Mouse (Mus musculus): ENCODE measurements around the gene Ubqln1.

DNA sequence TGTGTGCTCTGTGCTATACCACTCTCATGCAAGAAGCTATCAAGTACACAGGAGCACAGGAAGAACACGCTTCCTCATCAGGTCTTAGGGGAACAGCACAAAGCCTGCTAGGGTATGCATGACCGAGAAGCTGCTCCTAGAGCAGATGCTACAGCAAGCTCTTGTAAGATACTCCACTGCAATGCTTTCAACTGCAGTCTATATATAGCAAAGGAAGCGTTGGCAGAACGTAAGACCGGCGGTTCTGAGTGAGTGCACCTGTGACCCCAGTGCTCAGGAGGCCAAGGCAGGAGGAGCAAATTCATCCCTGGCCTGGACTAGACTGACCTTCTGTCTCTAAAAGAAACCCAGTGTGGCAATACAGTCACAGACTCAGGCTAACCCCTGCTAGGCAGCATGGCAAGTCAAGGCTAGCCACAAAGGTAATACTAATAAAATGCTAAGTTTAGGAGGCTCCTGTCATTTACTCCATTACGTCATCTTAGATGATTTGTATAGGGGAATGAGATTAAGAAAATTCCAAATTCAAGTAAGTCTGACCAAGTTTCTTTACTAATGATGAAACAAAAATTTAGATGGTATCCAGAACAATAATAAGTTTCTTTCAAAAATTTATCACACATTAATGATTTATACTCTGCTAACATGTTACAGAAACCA is 17.3 kb downstream of the Ubqln1 start:
- TF ChIP-seq CTCF (IDR thresholded peaks at IDR 0.05; ENCODE audit: borderline replicate concordance, insufficient read depth, low read depth, low read length) = no peak
- no peak for TF ChIP-seq POLR2A (IDR thresholded peaks at IDR 0.05; ENCODE audit: borderline replicate concordance, insufficient read depth, low read length)
